Mouse (Mus musculus) stomach, postnatal 0 days (tissue): ENCODE measurements at regions not wholly inside any gene's neighbourhood (a gene's known extent, or its start where the extent isn't known, plus 50 kb on each side); places are given as distances from the start of the nearest gene placed in this dataset.

Experiments
- ATAC-seq: fragments of 200-750 bp; cut with Nextera tagmentation; 2 replicates; pipeline ENCODE4 v1.8.0; 2017; ENCODE audit not compliant: low FRiP score, low TSS enrichment
- DNase-seq: peaks from one replicate; pipeline ENCODE4 v3.0.0-alpha.2; 2016; ENCODE audit warnings: low spot score
- H3K27ac ChIP-seq: fragments of 300-500 bp; sonication (generic); replicated peaks from 2 replicates; pipeline ENCODE4 v1.5.1; 2014; ENCODE audit warnings: mild to moderate bottlenecking, control low read depth
- H3K27me3 ChIP-seq: fragments of 300-500 bp; sonication (generic); 2 replicates; pipeline ENCODE4 v1.6.1; 2014; ENCODE audit warnings: low read length; ENCODE audit not compliant: control insufficient read depth, insufficient read depth
- H3K36me3 ChIP-seq: fragments of 300-500 bp; sonication (generic); 2 replicates; pipeline ENCODE4 v1.6.1; 2014; ENCODE audit warnings: low read length, mixed read lengths; ENCODE audit not compliant: control insufficient read depth, insufficient read depth
- H3K4me1 ChIP-seq: fragments of 300-500 bp; sonication (generic); replicated peaks from 2 replicates; pipeline ENCODE4 v1.6.1; 2014; ENCODE audit warnings: antibody characterized with exemption; ENCODE audit not compliant: control insufficient read depth, insufficient read depth
- H3K4me2 ChIP-seq: fragments of 300-500 bp; sonication (generic); replicated peaks from 2 replicates; pipeline ENCODE4 v1.6.1; 2014; ENCODE audit warnings: low read depth, mild to moderate bottlenecking, control low read depth, moderate library complexity
- H3K4me3 ChIP-seq: fragments of 300-500 bp; sonication (generic); 2 replicates; pipeline ENCODE4 v1.5.1; 2014; ENCODE audit warnings: low read depth, low read length, control low read depth
- H3K9ac ChIP-seq: fragments of 300-500 bp; sonication (generic); 2 replicates; pipeline ENCODE4 v1.6.1; 2014; ENCODE audit warnings: mild to moderate bottlenecking, low read length, control low read depth, mixed read lengths
- H3K9me3 ChIP-seq: fragments of 300-500 bp; sonication (generic); 2 replicates; pipeline ENCODE4 v1.6.1; 2016; ENCODE audit warnings: low read length; ENCODE audit not compliant: control insufficient read depth
- CTCF ChIP-seq: IDR thresholded peaks from 2 replicates; pipeline ENCODE4 v1.5.1; 2016; ENCODE audit warnings: antibody characterized with exemption, low read depth, mild to moderate bottlenecking, moderate library complexity
- EP300 ChIP-seq: optimal IDR thresholded peaks from 2 replicates; pipeline ENCODE3; 2016; ENCODE audit warnings: antibody characterized with exemption
- WGBS: fragments of 180-500 bp; shearing (Covaris S2); extraction: QIAGEN DNeasy Blood & Tissue Kit; methylation state at CpG from one replicate; pipeline ENCODE4 v1.1.7; 2014; 5-methylcytosine and 5-hydroxymethylcytosine counted together

DNA sequence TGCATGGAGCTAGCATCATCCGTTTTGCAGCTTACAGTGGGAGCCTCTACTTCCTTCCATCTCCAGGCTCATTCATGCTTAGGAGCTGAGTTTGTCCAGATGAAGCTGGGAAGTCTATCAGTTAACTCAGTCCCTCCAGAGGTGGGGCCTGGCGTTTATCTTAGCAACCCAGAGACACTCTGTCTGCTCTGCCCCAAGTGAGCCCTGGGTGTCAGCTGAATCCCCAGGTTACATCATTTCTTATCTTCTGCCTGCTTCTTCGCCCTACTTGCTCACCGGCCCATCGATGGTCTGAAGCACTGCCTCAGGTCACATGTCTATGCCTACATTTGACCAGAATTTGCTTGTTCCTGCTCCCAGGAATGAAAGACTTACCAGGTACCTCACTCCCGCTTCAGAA, 156.3 kb downstream of the Pik3r1 start:
- TF ChIP-seq CTCF (no peak), EP300 (no peak)
- no peaks in the 10 kb centered on the region for H3K27me3 ChIP-seq
- no peak overlapping the region for H3K27ac ChIP-seq
- ATAC-seq (no peak), DNase-seq (no peak)
- H3K36me3 ChIP-seq: no peaks in the 10 kb centered on the region
- H3K9ac ChIP-seq: no peak overlapping the region
- no peak overlapping the region for H3K4me3 ChIP-seq
- H3K4me2 ChIP-seq: no peak overlapping the region
- 87% methylated on average over 6 of the region's 6 CpGs for WGBS
- H3K4me1 ChIP-seq: no peaks in the 10 kb centered on the region
- no peaks in the 10 kb centered on the region for H3K9me3 ChIP-seq

DNA sequence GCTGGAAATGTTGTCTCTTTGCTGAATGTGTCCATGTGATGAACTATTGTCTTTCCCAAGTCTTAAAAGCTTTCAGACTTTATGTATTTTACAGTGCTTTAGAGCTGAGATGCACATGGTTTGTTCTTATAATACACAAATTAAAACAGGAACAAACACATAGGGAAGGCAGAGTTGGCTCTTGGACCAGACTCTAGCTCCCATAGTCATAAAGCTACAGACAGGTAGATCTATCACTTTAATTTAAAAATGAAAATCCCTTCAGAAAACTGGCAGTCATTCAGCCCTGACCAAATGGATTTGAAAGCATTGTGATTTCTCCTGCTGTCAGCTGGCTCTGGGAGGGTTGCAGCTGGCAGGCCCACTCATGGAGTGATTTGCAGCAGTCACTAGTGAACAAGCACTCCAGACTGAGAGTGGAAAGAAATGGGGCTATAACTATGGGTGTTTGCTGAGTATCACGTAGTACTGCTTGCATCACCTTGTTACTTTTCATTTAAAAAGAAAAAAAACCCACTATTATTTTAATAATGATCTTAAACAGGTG, 161.8 kb downstream of the Pik3r1 start:
- DNase-seq: no peak
- H3K4me3 ChIP-seq: no peak overlapping the region

DNA sequence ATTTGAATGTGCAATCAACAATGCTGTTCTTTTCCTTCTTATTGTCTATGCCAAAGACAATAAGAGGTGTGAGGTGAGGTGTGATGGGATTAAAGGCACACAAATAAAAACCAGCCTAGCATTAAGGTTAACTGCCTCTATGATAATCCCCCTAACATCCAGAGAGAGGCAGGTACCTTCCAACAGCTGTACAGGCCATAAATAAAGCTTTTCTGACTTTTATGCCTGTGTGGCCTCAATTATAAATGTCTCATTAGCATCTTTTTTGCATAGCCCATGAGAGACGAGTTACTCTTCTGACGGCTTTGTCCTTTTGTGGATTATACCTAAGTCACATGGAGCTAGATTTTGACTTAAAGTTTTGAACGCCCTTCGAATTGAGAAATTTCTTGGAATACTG, 162.3 kb downstream of the Pik3r1 start:
- Histone ChIP-seq H3K4me2 (no peak overlapping the region), H3K9ac (no peak overlapping the region), H3K4me3 (no peak overlapping the region), H3K27ac (no peak overlapping the region), H3K9me3 (no peaks in the 10 kb centered on the region), H3K36me3 (no peaks in the 10 kb centered on the region), H3K27me3 (no peaks in the 10 kb centered on the region), H3K4me1 (no peaks in the 10 kb centered on the region)
- 78% methylated on average over 4 of the region's 4 CpGs for WGBS
- ATAC-seq (no peak), DNase-seq (no peak)
- TF ChIP-seq EP300: no peak
- TF ChIP-seq CTCF: no peak

More for the DNA sequence above, 161.8 kb downstream of the Pik3r1 start:
- ATAC-seq: no peak
- no peak overlapping the region for H3K4me2 ChIP-seq
- no peaks in the 10 kb centered on the region for H3K36me3 ChIP-seq
- 79% methylated on average over 1 of the region's 1 CpGs for WGBS
- no peak overlapping the region for H3K9ac ChIP-seq
- no peak for TF ChIP-seq EP300
- TF ChIP-seq CTCF: no peak
- H3K4me1 ChIP-seq: no peaks in the 10 kb centered on the region
- H3K27ac ChIP-seq: no peak overlapping the region
- H3K9me3 ChIP-seq: no peaks in the 10 kb centered on the region
- H3K27me3 ChIP-seq: no peaks in the 10 kb centered on the region

DNA sequence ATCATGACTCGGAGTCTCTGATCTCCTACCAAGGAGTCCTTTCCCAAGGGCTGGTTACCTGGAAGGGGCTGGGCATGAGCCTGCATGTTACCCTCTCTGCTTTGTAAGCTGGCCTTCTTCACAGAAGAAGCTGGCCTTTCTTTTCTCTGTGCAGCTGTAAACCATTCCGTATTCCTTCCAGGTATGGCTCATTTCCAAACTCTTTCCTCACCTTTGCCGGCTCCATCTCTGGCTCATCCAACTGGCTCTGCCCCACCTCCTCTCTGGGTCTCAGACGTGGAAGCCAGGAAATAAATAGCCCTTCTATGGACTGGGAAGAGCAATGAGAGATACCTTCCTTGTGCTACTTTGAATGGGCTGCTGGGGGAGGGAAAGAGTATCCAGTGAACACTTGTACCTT, 163.0 kb downstream of the Pik3r1 start:
- no peak overlapping the region for H3K27ac ChIP-seq
- WGBS: 64% methylated on average over 4 of the region's 4 CpGs
- TF ChIP-seq EP300: no peak
- TF ChIP-seq CTCF: no peak
- no peaks in the 10 kb centered on the region for H3K27me3 ChIP-seq
- no peak overlapping the region for H3K4me3 ChIP-seq
- H3K4me2 ChIP-seq: no peak overlapping the region
- H3K9ac ChIP-seq: no peak overlapping the region
- no peak for ATAC-seq
- no peaks in the 10 kb centered on the region for H3K4me1 ChIP-seq
- DNase-seq: no peak
- no peaks in the 10 kb centered on the region for H3K9me3 ChIP-seq
- H3K36me3 ChIP-seq: no peaks in the 10 kb centered on the region

DNA sequence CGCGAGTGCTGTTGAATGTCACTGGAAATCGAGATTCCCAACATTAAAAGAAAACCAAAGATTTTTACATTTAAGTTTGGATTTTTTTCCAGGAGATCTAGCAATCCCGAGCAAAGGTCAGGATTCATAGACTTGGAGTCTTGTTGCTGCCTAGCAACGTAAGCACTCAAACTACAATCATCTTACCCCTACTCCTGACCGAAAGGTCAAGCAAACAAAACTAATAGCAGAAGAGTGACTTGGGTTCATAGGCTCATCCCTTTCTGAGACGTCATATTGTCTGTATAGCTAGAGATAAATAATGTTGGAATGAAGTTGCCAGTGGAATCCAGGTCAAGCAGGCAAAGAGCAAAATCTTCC, 169.9 kb downstream of the Pik3r1 start:
- ATAC-seq: no peak
- TF ChIP-seq CTCF (no peak), EP300 (no peak)
- Histone ChIP-seq H3K27ac (no peak overlapping the region), H3K9ac (no peak overlapping the region), H3K4me1 (no peaks in the 10 kb centered on the region), H3K9me3 (no peaks in the 10 kb centered on the region), H3K4me3 (no peak overlapping the region), H3K27me3 (no peaks in the 10 kb centered on the region), H3K4me2 (no peak overlapping the region), H3K36me3 (no peaks in the 10 kb centered on the region)
- DNase-seq: no peak
- 62% methylated on average over 7 of the region's 7 CpGs for WGBS

DNA sequence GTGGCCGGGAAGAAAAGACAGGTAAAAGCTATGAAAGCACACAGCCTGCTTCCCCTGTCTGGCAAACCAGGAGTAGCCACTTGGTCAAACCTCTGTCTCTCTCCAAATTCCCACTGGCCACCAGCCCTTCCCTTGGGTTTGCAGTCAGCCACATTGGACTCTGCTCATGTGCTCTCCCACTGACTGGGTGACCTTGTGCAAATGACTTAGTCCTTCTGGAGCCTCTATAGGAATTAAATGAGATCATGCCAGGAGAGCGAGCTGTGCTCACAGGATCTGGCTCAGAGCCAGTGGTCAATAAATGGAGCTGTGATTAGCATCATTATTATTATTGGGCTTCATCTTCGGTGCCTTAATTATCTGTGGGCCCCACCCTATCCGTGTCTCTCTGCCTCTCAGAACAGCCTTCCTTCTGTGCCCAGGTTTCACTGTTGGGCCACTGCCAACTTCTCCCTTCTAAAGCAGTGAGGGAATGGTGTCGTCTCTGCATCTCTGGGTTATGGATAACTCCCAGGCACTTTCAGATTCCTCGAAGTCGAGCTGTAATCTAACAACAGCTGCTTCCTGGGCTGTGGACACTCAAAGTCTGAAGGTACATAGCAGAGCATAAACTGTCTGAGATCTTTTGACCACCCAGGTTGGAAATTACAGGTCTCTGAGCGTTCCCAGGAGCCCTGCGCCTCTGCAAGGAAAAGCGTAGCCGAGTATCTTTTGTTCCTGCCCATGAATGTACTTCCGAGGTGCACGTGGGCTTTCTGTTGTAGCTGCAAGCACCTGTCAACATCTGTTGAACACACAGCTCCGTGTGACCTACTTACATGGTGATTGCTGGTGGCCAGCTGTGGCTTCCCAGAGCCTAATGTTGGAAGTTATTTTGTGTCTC, 170.5 kb downstream of the Pik3r1 start:
- H3K9me3 ChIP-seq: no peaks in the 10 kb centered on the region
- H3K9ac ChIP-seq: no peak overlapping the region
- ATAC-seq (peak; percentile 59), DNase-seq (peak; percentile 28)
- TF ChIP-seq EP300 (no peak), CTCF (no peak)
- no peaks in the 10 kb centered on the region for H3K4me1 ChIP-seq
- no peaks in the 10 kb centered on the region for H3K36me3 ChIP-seq
- H3K4me2 ChIP-seq: no peak overlapping the region
- no peak overlapping the region for H3K4me3 ChIP-seq
- WGBS: 42% methylated on average over 14 of the region's 14 CpGs
- H3K27me3 ChIP-seq: no peaks in the 10 kb centered on the region
- H3K27ac ChIP-seq: no peak overlapping the region
